Mouse (Mus musculus) testis, adult 2 months (tissue): ENCODE measurements around the gene Ppp2r5e.

Experiments used
- CTCF ChIP-seq: fragments of 200-500 bp; IDR thresholded peaks from 2 replicates; pipeline ENCODE4 v1.5.1; 2012; ENCODE audit warnings: low read depth, mild to moderate bottlenecking, inconsistent platforms, low read length, moderate library complexity; ENCODE audit not compliant: control insufficient read depth, insufficient read depth, insufficient replicate concordance
- POLR2A ChIP-seq: fragments of 200-500 bp; IDR thresholded peaks from 2 replicates; pipeline ENCODE4 v1.6.1; 2012; ENCODE audit warnings: low read depth, mild to moderate bottlenecking, inconsistent platforms, low read length, moderate library complexity; ENCODE audit not compliant: control insufficient read depth

GRCm38 (mm10) chr12:75615556-75615955, 19.5 kb upstream of the Ppp2r5e start:
- no peak for TF ChIP-seq CTCF
- TF ChIP-seq POLR2A = no peak
